Mouse (Mus musculus): ENCODE measurements around the gene Zfp64.
A peak's percentile ranks its signal among the peaks of the same experiment; 100 is the strongest.

Gene Zfp64

GRCm38 (mm10) chr2:168954835-168955716 is at the start of gene Zfp64:
Zfp64 (minus strand) TSS chr2:168955587.
- peak; percentile 86 to 90 for DNase-seq

DNA sequence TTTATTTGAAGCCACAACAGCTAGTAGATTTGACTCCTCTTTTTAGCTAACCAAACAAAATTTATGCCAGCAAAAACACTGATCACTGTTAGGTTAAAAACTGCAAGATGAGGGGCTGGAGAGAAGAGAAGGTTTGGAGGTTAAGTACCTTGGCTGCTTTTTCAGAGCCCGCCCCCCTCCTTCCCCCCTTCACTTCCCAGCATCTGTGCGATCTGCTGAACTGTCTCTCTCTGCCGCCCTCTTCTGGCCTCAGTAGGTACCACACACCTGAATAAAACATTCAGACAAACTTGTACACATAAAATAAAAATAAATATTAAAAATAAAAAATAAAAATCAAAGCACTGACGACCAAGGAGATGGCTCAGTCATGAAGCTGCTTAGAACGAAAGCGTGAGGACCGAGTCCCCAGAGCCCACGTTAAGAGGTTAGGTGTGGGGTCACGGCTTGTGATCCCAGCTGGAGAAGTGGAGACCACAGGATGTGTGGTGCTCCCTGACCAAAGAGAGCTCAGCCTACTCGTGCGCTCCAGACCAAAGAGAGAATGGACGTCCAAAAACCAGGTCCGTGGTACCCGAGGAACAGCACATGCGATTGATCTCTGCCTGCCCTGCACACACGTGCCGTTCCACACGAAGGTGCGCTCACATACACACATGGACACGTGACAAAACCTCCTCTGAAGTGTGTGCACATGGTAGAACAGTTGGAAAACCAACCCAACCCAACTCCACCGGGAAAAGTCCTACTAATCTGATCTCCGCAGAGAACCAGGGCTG is 37.4 kb upstream of the Zfp64 start:
- peak in 1 of 2 experiments; percentile 10 for DNase-seq

DNA sequence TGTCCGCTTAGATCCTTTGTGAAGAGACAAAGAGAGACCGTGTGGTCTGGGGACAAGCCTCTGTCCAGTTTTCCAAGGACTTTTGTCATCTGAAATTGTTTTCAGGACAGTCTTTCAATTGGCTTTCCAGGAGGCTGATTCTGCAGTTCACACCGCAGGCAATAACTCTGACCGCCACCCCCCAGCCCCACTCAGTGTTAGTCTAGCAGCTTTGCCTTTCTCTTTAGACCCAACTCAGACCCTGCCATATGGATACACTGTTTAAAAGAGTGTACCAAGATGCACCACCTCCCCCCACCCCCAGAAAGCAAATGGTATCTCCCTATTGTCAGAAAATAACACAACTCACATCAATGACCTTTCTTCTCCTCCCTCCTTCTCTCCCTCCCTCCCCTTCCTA is 35.6 kb upstream of the Zfp64 start:
- no peak for DNase-seq

- no peak for DNase-seq
Measured at GRCm38 (mm10) chr2:168990061-168990753, 34.8 kb upstream of the Zfp64 start.

- DNase-seq, result no peak
Measured at GRCm38 (mm10) chr2:168988056-168988455, 32.7 kb upstream of the Zfp64 start.

- DNase-seq, result no peak
Measured at GRCm38 (mm10) chr2:168987421-168987820, 32.0 kb upstream of the Zfp64 start.

DNA sequence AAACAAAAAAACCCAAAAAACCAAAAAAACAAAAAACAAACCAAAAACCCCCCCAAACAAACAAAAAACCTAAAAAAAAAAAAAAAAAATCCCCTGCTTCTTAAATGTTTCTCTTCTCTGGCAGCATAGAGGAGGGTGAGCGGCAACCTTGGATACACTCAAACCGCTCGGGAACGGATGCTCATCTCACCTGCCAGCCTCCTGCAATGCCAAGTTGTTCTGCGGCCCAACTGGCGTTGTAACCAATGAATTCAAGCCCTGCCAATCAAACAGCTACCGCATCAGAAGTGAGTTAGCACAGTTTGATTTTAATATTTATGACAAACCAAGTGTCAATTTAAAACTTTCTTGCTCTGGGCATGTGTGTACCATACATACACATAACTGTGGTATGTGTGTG is 26.6 kb upstream of the Zfp64 start:
- no peak for DNase-seq

DNA sequence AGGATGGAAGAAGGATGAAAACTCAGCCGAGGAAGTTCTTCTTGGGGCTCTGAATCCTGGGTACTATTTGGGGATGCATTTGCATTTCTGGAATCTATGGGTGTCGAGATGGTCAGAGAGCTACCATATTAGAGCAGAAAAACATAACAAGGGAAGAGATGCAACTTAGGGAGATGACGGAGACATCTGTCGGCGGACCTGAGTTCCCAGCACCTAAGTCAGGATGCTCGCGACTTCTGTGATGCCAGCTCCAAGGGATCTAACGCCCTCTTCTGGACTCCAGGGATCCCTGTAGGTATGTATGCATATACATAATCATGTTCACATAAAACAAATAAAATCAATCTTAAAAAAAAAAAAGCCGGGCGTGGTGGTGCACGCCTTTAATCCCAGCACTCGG is 26.1 kb upstream of the Zfp64 start:
- no peak for DNase-seq

DNA sequence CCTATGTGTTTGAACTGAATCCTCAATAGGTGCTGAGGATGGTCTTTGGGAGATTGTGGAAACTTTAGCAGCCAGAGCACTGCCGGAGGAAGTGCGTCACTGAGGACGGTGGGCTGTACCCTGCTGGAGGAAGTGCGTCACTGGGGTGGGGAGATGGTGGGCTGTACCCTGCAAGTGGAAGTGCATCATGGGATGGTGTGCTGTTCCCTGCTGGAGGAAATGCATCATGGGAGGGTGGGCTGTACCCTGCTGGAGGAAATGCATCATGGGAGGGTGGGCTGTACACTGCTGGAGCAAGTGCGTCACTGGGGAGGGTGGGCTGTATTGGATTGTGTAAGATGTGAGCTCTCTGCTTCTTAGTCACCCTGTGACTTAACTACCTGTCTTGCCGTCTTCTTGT is 25.5 kb upstream of the Zfp64 start:
- no peak for DNase-seq

DNA sequence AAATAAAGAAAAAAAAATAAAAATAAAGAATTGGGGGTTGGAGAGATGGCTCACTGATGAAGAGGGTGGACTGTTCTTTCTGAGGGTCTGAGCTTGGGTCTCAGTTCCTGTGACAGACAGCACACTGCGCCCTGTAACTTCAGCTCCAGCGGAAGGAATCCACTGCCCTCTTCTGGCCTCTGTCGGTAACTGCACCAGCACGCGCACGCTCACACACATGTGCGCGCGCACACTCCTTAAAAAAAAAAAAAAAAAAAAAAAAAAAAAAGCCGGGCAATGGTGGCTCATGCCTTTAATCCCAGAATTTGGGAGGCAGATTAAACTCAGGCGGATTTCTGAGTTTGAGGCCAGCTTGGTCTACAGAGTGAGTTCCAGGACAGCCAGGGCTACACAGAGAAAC is 24.4 kb upstream of the Zfp64 start:
- no peak for DNase-seq

DNA sequence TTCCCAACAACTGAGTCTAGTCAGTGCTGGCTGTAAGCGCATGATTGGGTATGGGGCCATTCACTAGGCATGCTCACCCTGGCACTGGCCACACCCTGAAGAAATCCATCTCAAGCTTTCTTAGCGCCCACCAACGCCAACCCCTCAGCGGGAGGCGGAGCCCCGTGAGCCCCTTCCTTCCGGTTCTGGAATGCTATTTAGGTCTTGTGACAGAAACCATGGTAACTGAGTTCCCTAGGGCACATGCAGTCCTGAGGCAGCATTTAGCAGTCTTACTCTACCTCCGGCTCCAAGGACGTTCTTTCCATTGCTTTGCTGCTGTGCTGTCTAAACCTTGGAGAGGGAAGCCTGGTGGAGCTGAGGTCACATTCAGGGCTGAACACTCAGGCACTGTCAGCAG is 22.6 kb upstream of the Zfp64 start:
- no peak for DNase-seq

DNA sequence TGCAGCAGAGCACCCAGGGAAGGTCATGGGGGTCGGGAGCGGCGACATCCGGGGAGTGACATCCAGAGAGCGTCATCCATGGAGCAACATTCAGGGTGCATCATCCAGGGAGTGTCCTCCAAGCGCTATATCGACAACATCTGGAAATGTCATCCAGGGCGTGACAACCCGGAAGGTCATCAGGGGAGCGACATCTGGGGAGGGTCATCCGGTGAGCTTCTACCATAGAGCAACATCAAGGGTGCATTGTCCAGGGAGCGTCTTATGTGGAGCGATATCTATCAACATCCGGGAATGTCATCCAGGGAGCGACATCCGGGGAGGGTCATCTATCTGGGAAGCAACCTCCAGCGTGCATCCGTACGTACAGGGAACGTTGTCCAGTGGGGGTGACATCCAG is 14.7 kb upstream of the Zfp64 start:
- no peak for DNase-seq

DNA sequence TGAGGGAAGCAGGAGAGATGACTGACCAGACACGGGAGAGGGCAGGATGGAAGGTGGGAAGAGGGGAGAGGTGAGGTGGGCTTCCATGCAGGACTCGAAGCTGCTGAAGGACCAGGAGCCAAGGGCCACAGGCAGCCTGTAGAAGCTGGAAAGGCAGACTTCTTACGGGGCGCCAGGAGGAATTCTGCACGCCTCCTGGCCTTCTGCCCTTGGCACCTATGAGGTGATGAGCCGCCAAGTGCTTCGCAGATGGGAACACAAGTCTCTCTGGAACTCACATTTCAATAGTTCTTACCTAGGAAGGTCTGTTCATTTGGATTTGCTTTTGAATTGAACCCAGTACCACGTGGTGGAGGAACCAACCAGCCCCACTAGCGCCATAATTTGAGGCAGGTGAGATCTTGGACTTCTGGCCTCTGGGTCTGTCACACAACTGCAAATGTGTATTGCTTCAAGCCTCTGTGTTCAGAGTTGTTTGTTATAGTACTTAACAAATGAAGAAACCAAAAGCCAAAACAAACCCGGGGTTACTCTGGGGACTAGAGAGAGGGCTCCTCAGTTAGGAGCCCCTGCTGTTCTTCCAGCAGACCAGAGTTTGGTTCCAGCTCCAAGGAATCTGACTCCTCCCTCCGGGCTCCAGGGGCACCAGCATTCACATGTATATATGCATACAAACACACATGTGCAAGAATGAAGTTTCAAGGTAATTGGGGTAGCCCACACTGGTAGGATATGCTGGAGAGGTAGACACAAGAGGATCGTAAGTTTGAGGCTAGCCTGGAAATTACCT is 12.9 kb upstream of the Zfp64 start:
- no peak for DNase-seq

DNA sequence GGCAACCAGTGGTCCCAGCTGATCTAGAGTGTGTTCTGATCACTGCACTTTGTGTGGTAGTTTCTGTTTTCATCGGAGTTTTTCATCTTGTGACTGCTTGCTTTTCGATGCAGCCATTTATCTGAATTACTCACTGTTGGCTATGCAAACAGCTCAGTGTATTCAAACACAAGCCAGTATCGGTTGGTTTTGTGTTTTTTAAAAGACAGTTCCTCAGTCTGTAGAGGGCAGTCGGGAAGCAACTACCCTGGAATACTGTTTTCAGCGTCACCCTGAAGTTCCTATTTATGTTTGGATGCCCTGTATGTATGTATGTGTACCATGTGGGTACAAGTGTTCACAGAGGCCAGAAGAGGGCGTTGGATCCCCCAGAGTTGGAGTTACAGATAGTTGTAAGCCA is 11.1 kb upstream of the Zfp64 start:
- no peak for DNase-seq

DNA sequence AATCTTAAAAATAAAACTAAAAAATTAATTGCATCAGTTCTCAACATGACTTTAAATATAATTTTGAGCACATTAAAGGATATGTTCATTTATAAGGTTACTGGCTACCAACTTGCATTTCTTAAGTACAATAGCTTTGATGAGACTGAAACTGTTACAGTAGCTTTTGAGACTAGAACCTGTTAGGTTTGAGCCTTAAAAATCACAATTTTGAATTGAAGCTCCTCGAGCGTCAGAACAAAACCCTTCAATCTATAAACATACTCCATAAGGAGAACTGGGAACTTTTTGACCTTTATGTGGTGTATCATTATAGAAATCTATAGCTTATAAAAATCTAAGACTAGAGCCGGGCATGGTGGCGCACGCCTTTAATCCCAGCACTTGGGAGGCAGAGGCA is 9.5 kb upstream of the Zfp64 start:
- DNase-seq, result no peak

- DNase-seq, result no peak
Measured at GRCm38 (mm10) chr2:168961729-168962666, 6.6 kb upstream of the Zfp64 start.

- DNase-seq, result no peak
Measured at GRCm38 (mm10) chr2:168960814-168961213, 5.4 kb upstream of the Zfp64 start.

GRCm38 (mm10) chr2:168959339-168959885 is 4.0 kb upstream of the Zfp64 start:
- no peak for DNase-seq

DNA sequence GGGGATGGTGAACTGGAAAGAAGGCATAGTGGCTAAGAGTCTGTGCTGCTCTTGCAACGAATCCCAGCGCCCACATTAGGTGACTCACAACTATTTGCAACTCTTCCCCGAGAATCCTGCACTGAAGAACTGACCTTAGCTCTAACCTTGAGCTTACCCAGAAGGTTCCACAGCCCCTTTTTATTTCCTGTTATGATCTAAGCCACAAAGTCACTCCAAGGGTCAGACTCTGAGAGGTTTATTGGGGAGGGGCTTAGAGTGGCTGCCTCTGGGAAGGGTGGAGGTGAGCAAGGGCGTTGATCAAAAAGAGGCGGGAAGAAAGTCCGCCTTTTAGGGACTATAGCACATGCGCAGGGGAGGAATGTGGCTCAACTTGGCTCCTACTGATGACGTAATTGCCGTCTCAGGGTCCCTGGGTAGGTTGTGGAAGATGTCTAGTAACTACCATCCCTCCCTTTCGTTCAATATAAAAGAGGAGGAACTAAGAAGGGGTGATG is 511 bp upstream of the Zfp64 start:
- peak in 1 of 2 experiments; percentile 13 for DNase-seq

DNA sequence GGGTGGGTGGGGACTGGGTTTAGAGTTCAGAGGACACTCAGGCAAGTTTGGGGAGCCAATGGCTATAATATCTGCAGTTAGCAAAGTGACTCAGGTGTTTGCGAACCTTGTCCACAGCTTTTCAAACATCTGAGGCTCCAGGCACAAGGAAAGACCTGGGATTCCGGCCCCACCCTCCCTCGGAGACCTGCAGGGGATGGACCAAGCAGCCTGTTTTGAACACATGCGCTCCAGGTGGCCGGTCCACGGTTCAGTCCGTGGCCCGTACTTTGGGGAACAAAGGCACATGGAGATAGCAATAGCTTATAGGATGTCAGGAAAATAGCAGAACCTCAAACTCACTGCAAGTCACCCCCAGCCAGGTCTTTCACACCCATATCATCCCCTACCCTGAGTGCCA is 1.0 kb downstream of the Zfp64 start:
- no peak for DNase-seq

DNA sequence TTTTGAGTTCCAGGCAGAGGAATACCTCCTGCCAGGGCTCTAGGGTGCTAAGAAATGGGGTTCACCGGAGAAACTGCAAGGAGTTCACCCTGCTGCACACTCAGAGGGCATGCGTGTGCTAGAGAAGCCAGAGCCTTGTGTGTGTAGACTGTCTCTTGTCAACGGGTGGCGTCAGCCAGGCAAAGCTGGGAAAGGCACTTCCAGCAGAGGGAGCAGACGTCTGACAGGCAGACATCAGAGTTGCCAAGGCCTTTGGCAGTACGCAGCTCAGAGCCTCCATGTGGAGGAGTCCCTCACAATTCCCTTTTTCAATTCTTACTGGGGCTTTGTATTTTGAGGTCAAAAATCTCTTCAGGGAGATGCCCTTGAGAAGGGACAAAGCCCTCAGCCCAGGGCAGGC is 6.9 kb downstream of the Zfp64 start:
- no peak for DNase-seq
